Mouse (Mus musculus): ENCODE measurements around the gene Prpf19. TPM values are rescaled to one million over a fixed set of nuclear protein-coding genes. Genes with fewer than 3 reads are reported as not detected.

The Prpf19 gene
- polyA plus RNA-seq, 1 experiment from 2014 or later = 43.4 TPM

- WGBS (ENCODE audit: missing documents) = 39% methylated on average over 5 of the region's 5 CpGs
- peaks cover 7% of the 10 kb centered on the region; the same call in 1 of the 2 replicates for H3K36me3 ChIP-seq (ENCODE audit: inconsistent target)
- H3K4me3 ChIP-seq (ENCODE audit: inconsistent target) = no peak within 1 kb of the TSS
- no peaks in the 10 kb centered on the region for H3K79me2 ChIP-seq (ENCODE audit: inconsistent target)
- no peak within 1 kb of the TSS for H3K27ac ChIP-seq
Observed at GRCm38 (mm10) chr19:10937110-10937563, 42.1 kb downstream of the Prpf19 start, which contains the start of gene Ptgdr2. TSS of gene Ptgdr2 (plus strand) at chr19:10937160.

- H3K4me3 ChIP-seq (ENCODE audit: inconsistent target) = no peak overlapping the region
- WGBS (ENCODE audit: missing documents) = 78% methylated on average over 3 of the region's 3 CpGs
- H3K79me2 ChIP-seq (ENCODE audit: inconsistent target) = no peaks in the 10 kb centered on the region
- peaks cover 23% of the 10 kb centered on the region for H3K36me3 ChIP-seq (ENCODE audit: inconsistent target)
- no peak overlapping the region for H3K27ac ChIP-seq
Observed at GRCm38 (mm10) chr19:10938771-10939170, 43.7 kb downstream of the Prpf19 start.

- 31% methylated on average over 37 of the region's 37 CpGs for WGBS (ENCODE audit: missing documents)
- no peak overlapping the region for H3K4me3 ChIP-seq (ENCODE audit: inconsistent target)
- H3K36me3 ChIP-seq (ENCODE audit: inconsistent target) = peaks cover 33% of the 10 kb centered on the region
- H3K79me2 ChIP-seq (ENCODE audit: inconsistent target) = no peaks in the 10 kb centered on the region
- no peak overlapping the region for H3K27ac ChIP-seq
Observed at GRCm38 (mm10) chr19:10940097-10940800, 45.2 kb downstream of the Prpf19 start.

- no peak overlapping the region for H3K27ac ChIP-seq
- H3K79me2 ChIP-seq (ENCODE audit: inconsistent target) = peaks cover 3% of the 10 kb centered on the region
- no peak overlapping the region for H3K4me3 ChIP-seq (ENCODE audit: inconsistent target)
- WGBS (ENCODE audit: missing documents) = 68% methylated on average over 31 of the region's 40 CpGs
- peaks cover 34% of the 10 kb centered on the region for H3K36me3 ChIP-seq (ENCODE audit: inconsistent target)
Observed at GRCm38 (mm10) chr19:10940801-10941457, 45.9 kb downstream of the Prpf19 start.

GRCm38 (mm10) chr19:10943955-10944354, 48.9 kb downstream of the Prpf19 start:
- no peak overlapping the region for H3K4me3 ChIP-seq (ENCODE audit: inconsistent target)
- H3K36me3 ChIP-seq (ENCODE audit: inconsistent target) = peaks cover 34% of the 10 kb centered on the region
- H3K27ac ChIP-seq = no peak overlapping the region
- WGBS (ENCODE audit: missing documents) = 8% methylated on average over 3 of the region's 3 CpGs
- H3K79me2 ChIP-seq (ENCODE audit: inconsistent target) = peaks cover 34% of the 10 kb centered on the region

- H3K79me2 ChIP-seq (ENCODE audit: inconsistent target) = peaks cover 35% of the 10 kb centered on the region
- 54% methylated on average over 3 of the region's 3 CpGs for WGBS (ENCODE audit: missing documents)
- peak overlapping the region; percentile 57 for H3K27ac ChIP-seq
- H3K4me3 ChIP-seq (ENCODE audit: inconsistent target) = peak overlapping the region; percentile 81
- H3K36me3 ChIP-seq (ENCODE audit: inconsistent target) = peaks cover 34% of the 10 kb centered on the region
Observed at GRCm38 (mm10) chr19:10946506-10946905, 51.5 kb downstream of the Prpf19 start.

- Histone ChIP-seq H3K36me3 (ENCODE audit: inconsistent target) (peaks cover 27% of the 10 kb centered on the region), H3K4me3 (ENCODE audit: inconsistent target) (peak overlapping the region; percentile 81), H3K27ac (peak overlapping the region; percentile 57), H3K79me2 (ENCODE audit: inconsistent target) (peaks cover 35% of the 10 kb centered on the region)
- WGBS (ENCODE audit: missing documents) = 75% methylated on average over 5 of the region's 5 CpGs
Observed at GRCm38 (mm10) chr19:10947219-10947618, 52.2 kb downstream of the Prpf19 start.

GRCm38 (mm10) chr19:10948416-10948815, 53.4 kb downstream of the Prpf19 start:
- Histone ChIP-seq H3K79me2 (ENCODE audit: inconsistent target) (peaks cover 35% of the 10 kb centered on the region), H3K36me3 (ENCODE audit: inconsistent target) (peaks cover 15% of the 10 kb centered on the region), H3K27ac (peak overlapping the region; percentile 57), H3K4me3 (ENCODE audit: inconsistent target) (peak overlapping the region; percentile 81)
- under 1% methylated on average over 20 of the region's 20 CpGs for WGBS (ENCODE audit: missing documents)

GRCm38 (mm10) chr19:10949112-10949511, 54.1 kb downstream of the Prpf19 start, which contains the start of gene Ccdc86:
TSS of gene Ccdc86 (minus strand) at chr19:10949266.
- WGBS (ENCODE audit: missing documents) = 1% methylated on average over 30 of the region's 30 CpGs
- H3K27ac ChIP-seq = peak within 1 kb of the TSS; percentile 57
- peaks cover 35% of the 10 kb centered on the region for H3K79me2 ChIP-seq (ENCODE audit: inconsistent target)
- H3K4me3 ChIP-seq (ENCODE audit: inconsistent target) = peak within 1 kb of the TSS; percentile 81
- H3K36me3 ChIP-seq (ENCODE audit: inconsistent target) = peaks cover 11% of the 10 kb centered on the region

GRCm38 (mm10) chr19:10949558-10949957, 54.5 kb downstream of the Prpf19 start:
- 13% methylated on average over 9 of the region's 9 CpGs for WGBS (ENCODE audit: missing documents)
- Histone ChIP-seq H3K4me3 (ENCODE audit: inconsistent target) (peak overlapping the region; percentile 81), H3K36me3 (ENCODE audit: inconsistent target) (peaks cover 8% of the 10 kb centered on the region), H3K79me2 (ENCODE audit: inconsistent target) (peaks cover 35% of the 10 kb centered on the region), H3K27ac (peak overlapping the region; percentile 47)

- 71% methylated on average over 11 of the region's 11 CpGs for WGBS (ENCODE audit: missing documents)
- no peak overlapping the region for H3K27ac ChIP-seq
- no peaks in the 10 kb centered on the region for H3K36me3 ChIP-seq (ENCODE audit: inconsistent target)
- H3K79me2 ChIP-seq (ENCODE audit: inconsistent target) = peaks cover 18% of the 10 kb centered on the region
- no peak overlapping the region for H3K4me3 ChIP-seq (ENCODE audit: inconsistent target)
Observed at GRCm38 (mm10) chr19:10952021-10952939, 57.2 kb downstream of the Prpf19 start.
